Mouse (Mus musculus) urinary bladder, postnatal 14 days (tissue): ENCODE results near the gene Shc3.

Experiments
- DNase-seq: peaks from one replicate; pipeline ENCODE4 v3.0.0; 2021; ENCODE audit warnings: low spot score

Shc3 gene

DNA sequence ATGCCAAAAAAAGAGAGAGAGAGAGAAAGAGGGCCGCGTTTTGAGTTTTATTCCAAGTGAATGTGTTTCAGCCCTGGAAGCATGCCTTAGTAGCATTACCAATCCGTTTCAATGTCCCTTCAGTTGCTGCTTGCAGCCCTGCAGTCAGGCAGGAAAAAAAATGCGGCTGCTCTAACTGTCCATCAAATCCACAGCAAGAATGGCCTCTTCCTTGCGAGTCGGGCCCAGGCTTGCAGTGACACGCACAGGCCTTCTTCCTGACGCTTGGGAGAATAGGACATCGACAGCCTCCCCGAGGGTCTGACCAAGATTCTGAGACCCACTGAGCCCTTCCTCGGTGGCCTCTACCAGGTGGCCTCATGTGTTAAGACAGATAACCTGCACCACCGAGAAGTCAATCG is 718 bp downstream of the Shc3 start:
- DNase-seq = peak; percentile 9

DNA sequence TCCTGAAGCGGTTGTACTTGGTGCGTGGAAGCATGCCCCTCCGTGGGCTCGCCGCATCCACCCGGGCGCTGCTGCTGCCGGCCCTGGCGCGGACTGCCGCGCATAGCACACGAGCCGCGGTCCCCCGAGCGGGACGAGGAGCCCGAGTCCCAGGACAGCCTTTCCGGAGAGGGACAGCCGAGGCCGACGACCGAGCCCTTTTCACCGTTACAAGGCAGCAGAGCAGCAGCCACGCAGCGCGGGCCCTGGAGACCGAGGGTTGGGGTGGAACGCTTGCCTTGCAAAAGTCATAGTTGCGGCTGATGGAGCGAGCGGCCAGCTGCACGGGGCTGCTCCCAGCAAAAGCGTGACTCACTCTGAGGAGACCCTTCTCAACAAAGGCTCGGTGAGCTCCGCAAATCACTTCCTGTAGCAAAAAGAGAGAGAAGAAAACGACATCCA is 1.8 kb downstream of the Shc3 start:
- peak; percentile 5 for DNase-seq

- no peak for DNase-seq
Measured at GRCm38 (mm10) chr13:51567078-51567395, 2.2 kb downstream of the Shc3 start.

DNA sequence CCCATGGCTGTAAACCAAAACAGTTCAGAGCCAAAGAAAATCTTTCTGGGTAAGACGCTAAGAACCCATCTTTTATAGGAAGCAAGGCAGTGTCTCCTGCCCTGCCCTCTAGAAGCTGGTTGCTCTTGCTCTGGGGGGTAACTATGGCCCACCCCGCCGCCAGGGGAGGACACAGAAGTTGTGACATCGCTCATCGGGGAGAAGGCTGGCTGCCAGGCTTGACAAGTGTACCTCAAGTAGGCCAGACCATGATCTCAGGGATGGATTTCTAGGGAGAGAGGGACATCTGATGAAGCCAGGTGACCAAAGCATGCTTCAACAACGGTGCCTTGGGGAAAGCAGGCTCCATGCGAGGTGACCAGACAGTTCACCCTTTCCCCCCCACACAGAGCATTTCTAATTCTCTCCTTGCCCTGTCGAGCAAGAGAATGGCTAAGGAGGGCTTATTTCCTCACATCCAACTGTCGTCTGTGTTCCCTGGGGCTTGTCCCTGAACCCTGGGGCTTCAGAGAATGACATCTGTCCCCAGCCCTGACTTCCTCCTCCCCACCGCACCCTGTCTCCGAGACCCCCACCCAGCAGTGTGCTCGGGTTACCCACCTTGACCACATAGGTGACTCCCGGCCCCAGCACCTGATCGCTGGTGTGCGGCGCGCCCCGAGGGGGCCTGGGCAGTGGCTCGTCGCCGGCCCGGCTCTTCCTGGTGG is 2.7 kb downstream of the Shc3 start:
- DNase-seq = no peak

DNA sequence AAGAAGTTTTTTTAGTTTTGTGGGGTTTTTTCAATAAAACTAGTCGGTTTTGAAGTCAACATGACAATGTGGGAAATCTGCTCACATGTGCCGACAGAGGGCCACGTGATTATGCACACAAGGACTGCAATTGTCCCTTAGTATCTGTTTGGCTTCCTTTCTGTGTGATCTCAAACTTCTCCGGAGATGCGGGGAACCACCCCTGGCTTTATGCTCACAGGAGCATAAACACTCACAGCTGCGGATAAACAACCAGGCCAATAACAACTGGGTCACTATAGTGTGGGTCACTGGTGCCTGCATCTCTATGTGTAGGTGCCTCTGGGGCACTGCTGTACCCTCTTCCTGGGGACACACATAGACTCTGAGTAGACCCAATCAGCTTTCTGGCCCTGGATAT is 4.5 kb downstream of the Shc3 start:
- DNase-seq = no peak

GRCm38 (mm10) chr13:51553343-51553742 is 15.9 kb downstream of the Shc3 start:
- DNase-seq = no peak

- no peak for DNase-seq
Measured at GRCm38 (mm10) chr13:51552233-51552632, 17.0 kb downstream of the Shc3 start.

DNA sequence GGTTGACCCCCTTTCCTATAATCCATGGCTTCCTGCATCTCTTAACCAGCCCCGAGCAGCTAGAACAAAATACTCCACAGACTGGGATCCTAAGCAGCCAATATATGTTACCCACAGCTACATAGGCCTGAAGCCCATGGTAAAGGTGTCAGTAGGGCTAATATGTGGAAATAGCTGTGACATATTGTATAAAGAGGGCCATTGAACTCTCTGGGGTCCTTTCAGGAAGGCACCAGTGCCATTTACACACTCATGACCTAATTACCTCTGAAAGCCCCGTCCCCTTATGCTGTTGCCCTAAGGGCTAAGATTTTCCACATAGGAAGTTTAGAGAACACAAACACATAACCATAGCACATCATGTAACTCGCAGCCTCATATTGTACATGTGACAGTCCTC is 17.4 kb downstream of the Shc3 start:
- no peak for DNase-seq

- no peak for DNase-seq
Measured at GRCm38 (mm10) chr13:51539816-51540215, 29.4 kb downstream of the Shc3 start.

DNA sequence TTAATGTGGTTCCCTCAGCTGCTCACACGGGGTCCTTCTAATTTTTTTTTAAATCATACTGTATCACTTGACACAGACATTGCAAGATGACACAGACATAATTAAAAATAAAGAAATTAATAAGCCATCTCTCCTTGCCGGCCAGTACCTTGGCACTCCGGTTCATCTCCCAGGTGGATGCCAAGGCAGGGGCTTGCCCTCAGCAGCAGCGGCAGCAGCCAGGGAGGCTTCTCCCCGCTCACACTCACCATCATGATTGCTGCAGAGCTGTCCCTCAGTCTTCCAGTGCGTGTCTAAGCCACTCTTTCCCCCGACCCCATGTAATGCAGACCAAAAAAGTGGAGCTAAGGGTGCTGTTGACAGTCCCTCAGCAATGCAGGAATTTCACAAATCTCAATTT is 33.9 kb downstream of the Shc3 start:
- no peak for DNase-seq

DNA sequence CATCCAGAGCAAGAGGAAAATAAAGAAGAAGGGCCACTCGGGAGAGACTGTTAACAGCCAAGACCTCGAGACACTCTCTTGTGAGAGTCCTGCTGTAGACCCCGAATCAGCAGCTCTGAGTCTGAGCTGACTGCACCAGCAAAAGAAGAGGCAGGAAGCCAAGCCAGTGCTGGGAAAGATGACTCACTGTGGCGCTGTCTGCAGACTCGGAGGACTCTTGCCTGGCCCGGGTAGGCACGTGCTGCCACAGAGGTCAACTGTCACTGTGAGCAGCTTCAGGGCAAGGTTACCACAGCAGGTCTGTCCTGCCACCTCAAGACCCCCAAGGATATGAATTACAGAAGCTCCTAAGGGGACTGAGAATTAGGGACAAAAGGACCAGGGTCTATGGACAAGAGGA is 42.7 kb downstream of the Shc3 start:
- peak; percentile 13 for DNase-seq

- DNase-seq = no peak
Measured at GRCm38 (mm10) chr13:51524316-51524715, 44.9 kb downstream of the Shc3 start.

DNA sequence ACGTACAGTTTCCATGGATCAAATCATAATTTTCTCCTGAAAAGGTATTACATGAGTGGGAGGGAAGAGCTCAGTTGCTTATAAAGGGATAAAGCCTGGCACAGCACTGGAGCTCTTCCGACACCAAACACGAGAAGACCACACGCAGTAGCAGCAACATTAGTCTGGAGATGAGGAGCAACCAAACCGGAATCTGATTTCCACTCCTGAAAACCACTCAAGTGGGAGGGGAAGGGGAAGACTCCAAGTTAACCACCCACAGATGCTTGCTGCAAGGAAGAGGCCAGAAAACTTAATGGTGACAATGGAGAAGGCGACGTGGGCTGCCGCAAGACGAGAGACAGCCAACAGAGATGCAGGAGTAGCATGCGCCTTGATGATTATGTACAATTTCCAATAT is 45.9 kb downstream of the Shc3 start:
- no peak for DNase-seq

DNA sequence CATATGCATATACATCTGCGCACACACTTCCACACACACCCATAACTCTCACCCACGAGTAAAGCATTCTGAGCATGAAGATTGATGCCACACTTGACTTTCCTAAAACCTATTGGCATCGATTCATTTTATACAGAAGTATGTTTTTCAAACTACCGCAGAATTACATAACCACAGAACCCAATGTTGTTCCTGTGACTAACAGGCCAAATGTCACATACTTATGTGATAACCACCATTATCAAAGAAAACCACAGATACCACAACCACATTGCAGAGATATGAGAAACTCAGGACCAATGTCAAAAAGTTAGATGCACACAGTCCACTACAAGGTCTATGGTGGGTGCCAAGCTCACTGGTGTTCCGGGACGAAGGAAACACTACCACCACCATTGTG is 50.3 kb downstream of the Shc3 start:
- DNase-seq = no peak

DNA sequence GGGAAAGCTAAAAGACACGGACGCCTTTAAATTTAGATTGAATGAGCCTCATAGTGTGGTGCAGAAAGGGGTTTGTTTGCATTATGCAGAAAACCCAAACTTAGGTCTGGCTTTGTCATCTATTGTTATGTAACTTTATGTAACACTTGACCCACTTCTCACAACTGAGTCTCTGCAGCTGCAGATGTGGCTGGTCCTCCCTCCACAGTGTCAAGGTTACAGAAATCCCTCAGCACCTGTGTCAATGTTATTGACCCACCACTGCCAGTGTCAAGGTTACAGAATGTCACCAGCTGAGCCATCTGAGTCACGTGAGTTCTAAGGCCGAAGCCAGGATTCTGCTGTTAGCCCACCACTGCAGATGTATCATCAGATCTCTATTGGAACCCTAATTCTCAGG is 51.3 kb downstream of the Shc3 start:
- no peak for DNase-seq

- no peak for DNase-seq
Measured at GRCm38 (mm10) chr13:51508836-51509235, 60.4 kb downstream of the Shc3 start.

DNA sequence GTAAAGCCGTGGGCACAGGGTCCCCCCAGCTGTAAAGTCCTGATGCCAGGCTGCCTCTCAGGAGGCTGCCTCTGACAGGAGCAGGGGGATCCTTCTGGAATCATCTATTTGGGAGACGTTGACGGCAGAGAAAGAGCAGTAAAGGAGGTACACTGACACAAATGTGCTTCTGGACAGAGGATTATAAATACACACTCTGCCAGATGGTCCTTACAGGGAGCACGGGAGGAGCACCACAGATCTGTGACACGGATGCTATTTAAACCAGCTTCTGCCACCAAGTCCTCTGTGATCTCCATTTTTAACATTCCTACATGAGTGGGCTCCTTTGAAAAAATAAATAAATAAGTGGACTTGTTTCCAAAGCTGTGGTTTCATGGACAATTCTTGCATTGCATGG is 63.5 kb downstream of the Shc3 start:
- no peak for DNase-seq

- DNase-seq = no peak
Measured at GRCm38 (mm10) chr13:51499769-51500168, 69.5 kb downstream of the Shc3 start.

- DNase-seq = no peak
Measured at GRCm38 (mm10) chr13:51493676-51494075, 75.5 kb downstream of the Shc3 start.

DNA sequence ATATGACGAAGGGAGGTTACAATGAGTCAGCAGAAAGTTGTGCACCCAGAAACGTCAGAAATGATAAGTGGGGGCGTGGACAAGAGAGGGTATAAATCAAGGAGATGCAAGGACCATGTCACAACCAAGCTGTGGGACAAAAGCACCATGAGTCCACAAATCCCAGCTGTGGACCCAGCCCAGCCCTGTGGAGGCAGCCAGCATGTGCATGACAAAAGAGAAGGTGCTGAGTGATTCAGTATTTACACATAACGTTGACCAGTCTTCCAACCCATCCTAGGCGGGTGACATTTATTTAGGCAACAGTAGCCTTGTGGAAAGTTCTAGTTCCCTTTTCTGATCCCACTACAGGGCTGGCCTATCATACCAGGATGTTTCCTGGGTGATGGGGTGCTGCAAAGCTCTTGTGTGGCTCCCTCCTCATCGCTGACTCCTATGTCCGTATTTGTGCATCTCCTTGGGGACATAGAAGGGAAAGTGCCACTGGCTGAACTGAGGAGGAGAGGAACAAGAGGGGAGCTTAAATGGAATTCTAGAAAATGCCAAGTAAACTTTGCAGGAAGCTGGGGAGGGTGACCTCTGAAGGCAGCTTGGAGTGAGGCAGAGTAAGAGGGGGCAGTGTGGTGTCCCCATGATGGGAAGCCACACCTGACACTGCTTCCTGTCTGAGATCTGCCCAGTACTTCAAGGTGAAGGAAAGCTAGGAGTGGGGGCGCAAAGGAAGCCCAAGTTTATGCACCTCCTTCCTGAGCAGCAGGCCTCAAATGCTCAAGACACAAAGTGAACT is 77.4 kb downstream of the Shc3 start:
- no peak for DNase-seq

DNA sequence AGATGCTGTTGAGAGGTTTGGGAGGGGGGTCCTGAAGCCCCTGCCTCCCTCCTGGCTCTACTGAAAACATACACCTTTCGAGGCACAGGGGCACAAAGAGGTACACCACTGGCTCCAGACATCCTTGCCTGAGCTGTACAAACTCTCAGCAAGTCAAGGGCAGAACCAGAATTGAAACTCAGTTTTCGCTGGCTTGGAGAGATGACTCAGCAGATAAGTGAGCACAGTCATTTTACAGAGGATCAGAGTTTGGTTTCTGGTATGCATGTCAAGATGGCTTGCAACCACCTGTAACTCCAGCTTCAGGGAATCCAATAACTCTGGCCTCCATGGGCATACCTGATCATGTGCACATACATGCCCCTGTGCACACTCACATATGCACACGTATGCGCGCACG is 79.0 kb downstream of the Shc3 start:
- DNase-seq = no peak

DNA sequence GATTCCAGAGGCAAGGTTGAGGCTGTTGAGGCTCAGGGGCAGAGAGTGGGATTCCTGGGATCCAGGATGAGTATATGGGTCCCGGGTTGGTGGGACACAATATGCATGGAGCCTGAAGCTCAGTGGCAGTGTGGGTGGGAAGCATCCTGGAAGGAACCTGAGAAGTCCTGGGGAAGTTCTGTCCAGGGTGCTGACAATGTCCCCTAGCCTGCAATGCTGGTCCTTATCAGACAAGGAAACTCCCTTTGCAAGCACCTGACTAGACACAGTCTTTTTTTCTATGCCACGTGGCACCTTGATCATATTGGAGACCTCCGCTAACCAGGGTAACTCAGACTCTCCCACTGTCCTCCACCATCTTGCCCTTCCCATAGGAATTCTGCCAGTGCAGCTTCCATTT is 80.3 kb downstream of the Shc3 start:
- DNase-seq = no peak

- DNase-seq = no peak
Measured at GRCm38 (mm10) chr13:51485291-51485690, 83.9 kb downstream of the Shc3 start.

DNA sequence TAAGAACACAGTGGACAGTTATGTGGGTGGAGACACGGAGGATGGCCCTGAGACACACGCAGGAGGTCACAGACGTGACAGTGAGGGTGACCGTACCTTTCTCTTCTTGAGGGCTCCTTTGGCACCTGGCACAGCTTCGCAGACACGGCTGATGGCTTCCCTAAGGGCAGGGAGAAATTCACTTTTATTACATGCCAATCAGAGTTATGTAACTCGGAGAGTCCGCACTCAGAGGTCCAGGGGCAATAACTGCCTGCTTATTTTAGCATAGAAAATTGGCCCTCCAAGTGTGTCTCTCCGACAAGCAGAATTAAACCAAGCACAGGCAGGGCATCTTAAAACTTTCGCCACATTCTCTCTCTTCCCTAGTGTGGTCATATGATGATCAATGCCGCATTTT is 86.4 kb downstream of the Shc3 start:
- DNase-seq = no peak
